Mouse (Mus musculus) forebrain, embryonic 11.5 days (tissue): ENCODE results near the gene Rps23. TPM values are rescaled to one million over a fixed set of nuclear protein-coding genes. Genes with fewer than 3 reads are reported as not detected.
A peak's percentile ranks its signal among the peaks of the same experiment; 100 is the strongest.

Experiments used
- ATAC-seq: fragments of 200-750 bp; cut with Nextera tagmentation; replicated peaks from 2 replicates; pipeline ENCODE4 v1.8.0; 2017; ENCODE audit warnings: moderate TSS enrichment; ENCODE audit not compliant: low FRiP score
- DNase-seq: peaks from one replicate; pipeline ENCODE4 v3.0.0-alpha.2; 2017; ENCODE audit warnings: low spot score
- H3K27ac ChIP-seq: fragments of 300-500 bp; sonication (generic); 2 replicates; pipeline ENCODE4 v1.5.1; 2014; ENCODE audit warnings: low read depth, low read length
- H3K27me3 ChIP-seq: fragments of 300-500 bp; sonication (generic); 2 replicates; pipeline ENCODE4 v1.6.1; 2014; ENCODE audit warnings: mild to moderate bottlenecking, low read length, mixed read lengths; ENCODE audit not compliant: control insufficient read depth, insufficient read depth
- H3K36me3 ChIP-seq: fragments of 300-500 bp; sonication (generic); 2 replicates; pipeline ENCODE4 v1.6.1; 2014; ENCODE audit warnings: mild to moderate bottlenecking, low read length, moderate library complexity, mixed read lengths; ENCODE audit not compliant: control insufficient read depth, insufficient read depth
- H3K4me1 ChIP-seq: fragments of 300-500 bp; sonication (generic); replicated peaks from 2 replicates; pipeline ENCODE4 v1.6.1; 2014; ENCODE audit warnings: low read length, mixed read lengths; ENCODE audit not compliant: control insufficient read depth, insufficient read depth
- H3K4me2 ChIP-seq: fragments of 300-500 bp; sonication (generic); 2 replicates; pipeline ENCODE4 v1.6.1; 2014; ENCODE audit warnings: low read depth, mild to moderate bottlenecking, low read length, moderate library complexity, mixed read lengths; ENCODE audit not compliant: severe bottlenecking
- H3K4me3 ChIP-seq: fragments of 300-500 bp; sonication (generic); 2 replicates; pipeline ENCODE4 v1.5.1; 2014; ENCODE audit warnings: low read depth, low read length
- H3K9ac ChIP-seq: fragments of 300-500 bp; sonication (generic); 2 replicates; pipeline ENCODE4 v1.6.1; 2014; ENCODE audit warnings: low read length
- H3K9me3 ChIP-seq: fragments of 300-500 bp; sonication (generic); 2 replicates; pipeline ENCODE4 v1.6.1; 2016; ENCODE audit warnings: low read length, mixed read lengths; ENCODE audit not compliant: control insufficient read depth
- WGBS: fragments of 180-500 bp; shearing (Covaris S2); extraction: QIAGEN DNeasy Blood & Tissue Kit; methylation state at CpG from one replicate; pipeline ENCODE4 v1.1.7; 2014; 5-methylcytosine and 5-hydroxymethylcytosine counted together
- polyA plus RNA-seq: library from polyadenylated mRNA; unstranded; fragments of >200 nt; fragmentation: Nextera tagmentation; extraction: Ambion mirVana; gene quantifications from 2 replicates; pipeline ENCODE4 v1.2.1, GENCODE M21; 2014

Rps23 gene
- polyA plus RNA-seq, 1 experiment from 2014 or later = 225 TPM

DNA sequence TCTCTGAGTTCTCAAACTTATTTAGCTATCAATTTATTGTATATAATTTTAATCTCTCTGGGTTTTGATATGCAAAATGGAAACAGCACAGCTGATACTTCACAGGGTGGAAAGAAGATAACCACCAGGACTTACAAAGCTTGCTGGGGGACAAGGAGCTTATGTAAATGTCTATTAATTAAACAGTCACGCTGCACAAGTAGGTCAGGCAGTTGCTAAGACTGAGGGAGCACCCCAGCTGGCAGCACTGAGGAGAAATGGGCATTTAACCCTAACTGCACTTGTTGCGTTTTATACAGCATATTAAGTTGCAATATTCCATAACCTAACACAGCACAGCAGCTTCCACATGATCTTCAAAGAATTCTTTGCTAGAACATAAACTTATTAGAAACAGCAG lies 36.1 kb downstream of the Rps23 start:
- no peak for DNase-seq
- ATAC-seq = no peak
- WGBS = 36% methylated on average over 2 of the region's 2 CpGs
- Histone ChIP-seq H3K36me3 (no peaks in the 10 kb centered on the region), H3K4me2 (no peak overlapping the region), H3K9ac (no peak overlapping the region), H3K4me3 (no peak overlapping the region), H3K4me1 (no peaks in the 10 kb centered on the region; the same call in 1 of the 2 replicates), H3K27ac (no peak overlapping the region), H3K27me3 (no peaks in the 10 kb centered on the region), H3K9me3 (no peaks in the 10 kb centered on the region)

DNA sequence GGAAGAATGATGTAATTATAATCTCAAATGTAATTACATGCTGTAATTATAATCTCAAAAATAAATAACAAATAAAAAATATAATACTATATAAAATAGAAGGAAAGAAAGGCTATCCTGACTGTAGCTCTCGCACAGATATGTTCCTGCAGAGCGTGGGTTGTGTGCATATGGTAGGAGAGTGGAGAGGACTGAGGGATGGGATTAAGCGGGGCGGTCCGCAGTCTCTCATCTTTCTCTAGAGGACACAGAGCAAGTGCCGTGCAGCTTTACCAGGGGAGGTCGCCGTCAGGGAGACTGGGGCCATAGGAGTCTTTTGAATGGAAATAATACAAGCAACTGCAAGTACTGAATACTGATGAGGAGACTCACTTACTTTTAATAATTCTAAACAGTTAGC lies 37.8 kb downstream of the Rps23 start:
- no peaks in the 10 kb centered on the region; the same call in 1 of the 2 replicates for H3K4me1 ChIP-seq
- H3K9ac ChIP-seq = no peak overlapping the region
- no peaks in the 10 kb centered on the region for H3K9me3 ChIP-seq
- WGBS = 69% methylated on average over 8 of the region's 8 CpGs
- peak; percentile 59; the same call in 1 of the 2 replicates for ATAC-seq
- no peak overlapping the region for H3K27ac ChIP-seq
- H3K36me3 ChIP-seq = no peaks in the 10 kb centered on the region
- no peak overlapping the region for H3K4me2 ChIP-seq
- H3K27me3 ChIP-seq = no peaks in the 10 kb centered on the region
- no peak for DNase-seq
- no peak overlapping the region for H3K4me3 ChIP-seq

DNA sequence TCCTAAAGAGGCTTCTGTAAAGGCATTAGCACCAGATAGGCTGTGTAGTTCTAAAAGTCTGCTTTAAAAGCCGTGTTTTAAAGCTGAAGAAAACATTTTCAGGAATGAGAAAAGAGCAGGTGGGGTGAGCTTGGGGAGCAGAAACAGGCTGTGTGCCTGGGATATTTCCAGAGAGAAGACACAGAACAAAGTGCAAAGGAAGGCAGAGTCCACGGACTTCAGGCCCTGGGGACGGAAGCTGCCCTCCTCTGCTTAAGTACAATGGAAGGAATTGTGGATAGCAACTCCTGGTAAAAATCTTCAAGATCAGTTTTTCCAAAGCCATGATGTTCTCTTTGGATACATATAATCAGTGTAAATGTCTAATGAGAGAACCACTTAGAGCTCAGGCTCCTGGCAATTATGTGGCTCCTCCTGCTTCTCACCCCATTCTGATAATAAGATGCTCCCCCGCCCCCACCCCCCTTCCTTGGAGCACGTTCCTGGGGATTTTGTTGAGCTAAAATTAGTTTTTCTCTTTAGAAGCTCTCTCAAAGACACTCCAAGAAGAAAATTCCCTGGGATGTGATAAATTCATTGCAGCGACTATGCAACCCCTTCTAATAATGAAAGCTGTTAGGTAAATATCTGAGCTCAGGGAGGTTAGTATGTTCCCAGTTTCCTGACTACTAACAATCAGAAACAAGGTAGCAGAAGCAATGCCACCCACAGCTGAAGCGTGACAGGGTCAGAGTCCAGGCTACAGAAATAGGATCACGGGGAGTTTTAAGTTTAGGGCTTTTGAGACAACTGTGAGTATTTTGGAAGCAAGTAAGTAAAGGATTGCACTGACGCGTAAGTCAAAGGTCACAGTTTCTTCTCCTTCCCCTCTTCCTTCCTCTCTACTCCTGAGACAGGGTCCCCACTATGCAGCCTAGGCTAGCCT lies 40.3 kb downstream of the Rps23 start:
- DNase-seq (no peak), ATAC-seq (no peak)
- no peaks in the 10 kb centered on the region for H3K36me3 ChIP-seq
- no peak overlapping the region for H3K4me3 ChIP-seq
- no peak overlapping the region for H3K4me2 ChIP-seq
- no peak overlapping the region for H3K9ac ChIP-seq
- no peaks in the 10 kb centered on the region for H3K9me3 ChIP-seq
- H3K27ac ChIP-seq = no peak overlapping the region
- H3K4me1 ChIP-seq = no peaks in the 10 kb centered on the region; the same call in 1 of the 2 replicates
- no peaks in the 10 kb centered on the region for H3K27me3 ChIP-seq
- 61% methylated on average over 10 of the region's 10 CpGs for WGBS

DNA sequence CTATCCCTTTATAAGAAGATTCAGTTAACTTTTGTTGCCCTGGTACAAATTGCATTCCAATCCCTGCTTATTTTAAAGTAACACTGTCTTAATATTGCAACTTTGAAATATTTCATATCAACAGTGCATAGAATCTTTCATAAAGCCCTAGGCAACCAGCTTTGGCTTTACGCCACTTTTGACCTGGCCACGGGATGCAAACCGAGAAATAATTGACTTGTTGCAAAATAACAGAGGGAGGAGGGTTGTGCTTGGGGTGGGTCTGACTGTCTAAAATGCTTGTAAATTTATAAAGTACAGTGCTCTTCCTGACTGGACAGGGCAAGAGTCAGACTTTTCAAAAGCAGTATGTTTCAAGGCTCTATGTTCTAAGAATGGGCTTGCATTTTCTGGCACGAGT lies 41.8 kb downstream of the Rps23 start:
- no peak for DNase-seq
- Histone ChIP-seq H3K9me3 (no peaks in the 10 kb centered on the region), H3K27me3 (no peaks in the 10 kb centered on the region), H3K4me1 (no peaks in the 10 kb centered on the region; the same call in 1 of the 2 replicates), H3K27ac (no peak overlapping the region), H3K4me2 (no peak overlapping the region), H3K9ac (no peak overlapping the region), H3K36me3 (no peaks in the 10 kb centered on the region), H3K4me3 (no peak overlapping the region)
- ATAC-seq = no peak
- WGBS = 85% methylated on average over 4 of the region's 4 CpGs

GRCm38 (mm10) chr13:90965996-90966395 lies 43.2 kb downstream of the Rps23 start:
- Histone ChIP-seq H3K4me1 (no peaks in the 10 kb centered on the region; the same call in 1 of the 2 replicates), H3K9me3 (no peaks in the 10 kb centered on the region), H3K36me3 (no peaks in the 10 kb centered on the region), H3K27ac (no peak overlapping the region), H3K4me3 (no peak overlapping the region), H3K27me3 (no peaks in the 10 kb centered on the region), H3K9ac (no peak overlapping the region), H3K4me2 (no peak overlapping the region)
- 85% methylated on average over 8 of the region's 8 CpGs for WGBS
- ATAC-seq (no peak), DNase-seq (no peak)

- H3K4me1 ChIP-seq = no peaks in the 10 kb centered on the region; the same call in 1 of the 2 replicates
- peak; percentile 88 for ATAC-seq
- WGBS = 6% methylated on average over 4 of the region's 4 CpGs
- DNase-seq = peak; percentile 86
- H3K4me3 ChIP-seq = no peak overlapping the region
- no peaks in the 10 kb centered on the region for H3K27me3 ChIP-seq
- H3K36me3 ChIP-seq = no peaks in the 10 kb centered on the region
- H3K9me3 ChIP-seq = no peaks in the 10 kb centered on the region
- no peak overlapping the region for H3K9ac ChIP-seq
- H3K4me2 ChIP-seq = no peak overlapping the region
- no peak overlapping the region for H3K27ac ChIP-seq
Measured at GRCm38 (mm10) chr13:90967422-90967821, 44.7 kb downstream of the Rps23 start.

DNA sequence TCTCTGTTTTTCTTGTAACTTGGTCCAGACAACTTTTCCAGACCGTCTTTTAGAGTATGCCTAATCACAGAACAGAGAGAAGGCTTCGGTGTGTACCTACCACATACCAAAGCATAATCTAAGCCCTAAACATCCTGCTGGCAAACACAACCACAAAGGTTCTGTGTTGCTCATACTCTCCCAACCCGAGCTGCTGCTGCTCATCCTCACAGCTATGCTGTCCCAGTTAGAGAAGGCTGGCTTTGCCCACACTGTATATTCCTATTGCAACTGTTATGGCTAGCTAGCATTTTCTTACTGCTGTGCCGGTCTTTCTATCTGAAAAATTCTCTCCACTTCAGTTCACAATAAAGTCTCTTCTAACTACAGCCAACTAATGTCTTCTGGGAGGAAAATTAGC lies 46.2 kb downstream of the Rps23 start:
- no peaks in the 10 kb centered on the region for H3K27me3 ChIP-seq
- WGBS = 78% methylated on average over 4 of the region's 4 CpGs
- no peaks in the 10 kb centered on the region for H3K4me1 ChIP-seq
- H3K9me3 ChIP-seq = no peaks in the 10 kb centered on the region
- no peak overlapping the region for H3K27ac ChIP-seq
- no peak overlapping the region for H3K4me3 ChIP-seq
- no peaks in the 10 kb centered on the region for H3K36me3 ChIP-seq
- no peak overlapping the region for H3K9ac ChIP-seq
- no peak for DNase-seq
- ATAC-seq = no peak
- no peak overlapping the region for H3K4me2 ChIP-seq

DNA sequence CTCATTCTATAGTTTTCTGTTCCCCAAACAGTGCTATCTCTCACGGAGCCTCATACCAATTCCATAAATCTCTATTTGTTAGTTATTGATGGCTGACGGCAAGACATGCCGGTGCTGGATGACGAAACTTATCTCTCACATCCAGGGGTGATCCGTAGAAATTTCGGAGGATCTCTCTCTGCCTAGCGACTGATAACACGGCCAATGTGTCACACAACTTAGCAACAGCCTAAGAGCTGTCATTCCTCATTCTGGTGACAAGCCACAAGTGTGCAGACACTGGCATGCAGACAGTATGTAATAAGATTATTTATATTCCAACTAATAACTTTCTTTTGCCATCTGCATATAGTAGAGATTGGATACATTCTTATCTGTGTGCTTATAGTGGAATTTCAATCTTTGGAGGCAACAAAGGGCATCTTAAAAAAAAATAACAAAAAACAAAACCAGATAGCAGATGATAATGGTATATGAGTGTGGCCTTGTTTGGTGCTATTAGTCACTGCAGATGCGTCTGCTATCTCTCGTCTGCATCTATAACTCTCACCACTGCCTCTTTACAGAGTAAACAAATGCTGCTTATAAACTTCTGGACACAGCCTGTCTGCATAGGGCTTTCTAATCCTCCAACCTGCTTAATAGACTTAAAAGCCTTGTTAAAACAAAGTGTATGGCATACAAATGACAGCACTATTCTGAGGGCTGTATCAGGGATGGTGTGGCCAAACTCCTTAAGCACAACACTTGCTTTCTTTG lies 47.7 kb downstream of the Rps23 start:
- no peak overlapping the region for H3K4me3 ChIP-seq
- H3K9me3 ChIP-seq = no peaks in the 10 kb centered on the region
- no peak overlapping the region for H3K4me2 ChIP-seq
- no peak overlapping the region for H3K27ac ChIP-seq
- no peaks in the 10 kb centered on the region for H3K36me3 ChIP-seq
- H3K27me3 ChIP-seq = no peaks in the 10 kb centered on the region
- no peak overlapping the region for H3K9ac ChIP-seq
- H3K4me1 ChIP-seq = no peaks in the 10 kb centered on the region
- no peak for ATAC-seq
- DNase-seq = no peak
- WGBS = 92% methylated on average over 10 of the region's 10 CpGs
